Mouse (Mus musculus) ES-Bruce4 (cell line): Measurements from ENCODE around the gene Rassf4.

Source experiments
- CTCF ChIP-seq: IDR thresholded peaks from one replicate; pipeline ENCODE4 v1.8.1; 2011; ENCODE audit warnings: low read depth, low read length
- EP300 ChIP-seq: IDR thresholded peaks from 2 replicates; pipeline ENCODE4 v1.6.1; 2011; ENCODE audit warnings: low read depth, low read length; ENCODE audit not compliant: insufficient read depth
- POLR2A ChIP-seq: IDR thresholded peaks from one replicate; pipeline ENCODE4 v1.8.1; 2011; ENCODE audit warnings: low read length; ENCODE audit not compliant: insufficient read depth

- no peak for TF ChIP-seq POLR2A
- no peak for TF ChIP-seq CTCF
- no peak for TF ChIP-seq EP300
Measured at GRCm38 (mm10) chr6:116693639-116694038, 19.9 kb upstream of the Rassf4 start.
